Mouse (Mus musculus) liver, adult 2 months (tissue): ENCODE measurements around the gene Gab2.

Experiments used
- CTCF ChIP-seq: fragments of 200-500 bp; IDR thresholded peaks from 2 replicates; pipeline ENCODE4 v1.5.1; 2011; ENCODE audit warnings: low read depth, low read length, control low read depth
- POLR2A ChIP-seq: fragments of 200-500 bp; IDR thresholded peaks from 2 replicates; pipeline ENCODE4 v1.6.1; 2011; ENCODE audit warnings: low read length, control low read depth; ENCODE audit not compliant: insufficient read depth; ENCODE audit errors: extremely low read depth

DNA sequence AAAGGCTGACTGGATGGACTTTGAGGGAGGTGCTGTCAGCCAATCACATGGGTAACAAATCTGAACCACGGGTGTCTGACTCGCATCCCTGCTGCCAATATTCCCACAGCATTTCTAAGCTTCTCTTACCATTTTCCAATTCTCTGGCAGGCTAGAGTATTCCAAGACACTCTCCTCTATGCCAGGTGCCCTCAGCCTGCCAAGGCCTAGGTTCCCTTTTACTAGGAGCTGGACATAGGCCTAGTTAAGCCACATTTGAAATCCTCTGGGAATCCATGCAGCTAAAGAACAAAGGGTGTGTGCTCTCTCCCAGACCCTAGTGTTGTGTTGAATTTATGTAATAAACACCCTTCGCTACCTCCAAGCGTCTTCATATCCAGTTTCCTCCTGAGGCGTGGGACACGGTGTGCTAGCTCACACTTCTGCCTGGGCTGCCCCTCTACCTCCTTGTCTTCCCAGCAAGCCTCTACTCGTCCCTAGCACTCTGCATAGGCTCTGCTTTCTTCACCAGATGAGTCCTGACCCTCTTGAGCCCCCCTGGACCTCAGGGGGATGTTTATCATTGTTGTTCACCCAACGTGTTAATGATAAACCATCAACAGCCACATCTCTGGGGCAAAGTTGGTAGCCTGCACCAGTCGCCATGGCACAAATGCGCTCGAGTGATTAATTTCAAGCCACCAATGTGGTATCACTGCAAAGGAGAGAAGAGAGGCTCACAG lies 270.6 kb downstream of the Gab2 start:
- TF ChIP-seq CTCF (no peak), POLR2A (no peak)
